Mouse (Mus musculus): ENCODE measurements around the gene Kdm2a.

- no peak for TF ChIP-seq GATA1 (IDR thresholded peaks at IDR 0.05; ENCODE audit: borderline replicate concordance, low read length)
- no peak for TF ChIP-seq FLI1 (IDR thresholded peaks at IDR 0.05; ENCODE audit: low read length)
These were observed 78.8 kb downstream of the Kdm2a start for GRCm38 (mm10) chr19:4319272-4319671.

Measured in megakaryocyte, embryonic 14.5 days (primary cell).